In genomic region chr2:92805761-92806160, GRCm38 (mm10) we compare ENCODE assay signal across 11 mouse cellular contexts.
DNase-seq lines count a peak whose midpoint lies in the region; ATAC-seq and TF ChIP-seq lines count a peak whose summit lies in the region.
"Had no signal": no experiment of that assay in that cellular context is flagged by ENCODE, and none has a peak within 500 bp of the region (broad histone marks: within the 10 kb centered on the region; RNA-seq: fewer than 3 reads in every experiment).

No protein-coding gene starts in this region.

- no peaks in the 10 kb centered on the region for H3K27me3 ChIP-seq in ES-Bruce4 (ENCODE audit: control insufficient read depth, insufficient read depth, low read length, poor library complexity, severe bottlenecking)
- no peaks in the 10 kb centered on the region for H3K27me3 ChIP-seq in forebrain, embryonic 14.5 days (replicated peaks; ENCODE audit: control insufficient read depth, insufficient read depth, low read length)
- peaks cover 12% of the 10 kb centered on the region; the same call in 1 of the 2 replicates for H3K27me3 ChIP-seq in limb, embryonic 10.5 days (ENCODE audit: low read depth, poor library complexity, severe bottlenecking)

- TF ChIP-seq POLR2A in ES-Bruce4 (IDR thresholded peaks at IDR 0.05; ENCODE audit: insufficient read depth, low read length) = no peak

- H3K4me1 ChIP-seq in ES-Bruce4 (ENCODE audit: control insufficient read depth, insufficient read depth, low read length) (peaks cover 9% of the 10 kb centered on the region), ES-E14 (ENCODE audit: control insufficient read depth in 2 of 2, insufficient read depth in 2 of 2, low read length in 2 of 2, poor library complexity in 1 of 2) (peaks cover 0 to 19% of the 10 kb centered on the region in 2 experiments; a peak in 1 of 4 replicates)
- H3K4me1 ChIP-seq in forebrain, embryonic 14.5 days (ENCODE audit: control insufficient read depth, insufficient read depth, low read length) = peaks cover 18% of the 10 kb centered on the region
- peaks cover 51% of the 10 kb centered on the region for H3K4me1 ChIP-seq in limb, embryonic 10.5 days
- H3K4me1 ChIP-seq: liver, embryonic 12.5 days had no signal

- TF ChIP-seq EP300 in ES-Bruce4 (IDR thresholded peaks at IDR 0.05; ENCODE audit: insufficient read depth, low read depth, low read length) = 0 out of 2 replicates have a peak, but pooled peaks have one; percentile 38

- DNase-seq in ES-E14 (ENCODE audit: low read depth, low spot score) = peak; percentile 28
- no peak for DNase-seq in forebrain, embryonic 14.5 days (ENCODE audit: low spot score)
- no peak for DNase-seq in limb, embryonic 10.5 days (ENCODE audit: low spot score)
- DNase-seq in thymus, postnatal 36 days = no peak
- DNase-seq in thymus, postnatal 10 days (ENCODE audit: low spot score in 2 of 2) = no peak
- DNase-seq in urinary bladder, postnatal 25 days (ENCODE audit: low spot score) = no peak
- DNase-seq: kidney, adult 2 months; lung, postnatal 14 days had no signal

- no peak for ATAC-seq in forebrain, embryonic 14.5 days
- ATAC-seq: liver, embryonic 12.5 days had no signal

- H3K9ac ChIP-seq in ES-Bruce4 (ENCODE audit: low read depth, poor library complexity, severe bottlenecking) (no peak overlapping the region), ES-E14 (ENCODE audit: insufficient read depth, low read depth, low read length, poor library complexity, severe bottlenecking) (no peak overlapping the region)
- no peak overlapping the region for H3K9ac ChIP-seq in forebrain, embryonic 14.5 days (ENCODE audit: low read length)
- H3K9ac ChIP-seq: liver, embryonic 12.5 days had no signal

- H3K27ac ChIP-seq in ES-Bruce4 (ENCODE audit: insufficient read depth, low read length) (peak overlapping the region; percentile 34; the same call in 1 of the 2 replicates), ES-E14 (ENCODE audit: insufficient read depth, low read depth, low read length, poor library complexity, severe bottlenecking) (no peak overlapping the region)
- H3K27ac ChIP-seq in forebrain, embryonic 14.5 days (ENCODE audit: low read depth, low read length) = peak overlapping the region; percentile 85
- H3K27ac ChIP-seq in limb, embryonic 10.5 days = peak overlapping the region; percentile 7; the same call in 1 of the 2 replicates
- H3K27ac ChIP-seq: liver, embryonic 12.5 days had no signal

- H3K9me3 ChIP-seq in ES-Bruce4 (replicated peaks; ENCODE audit: control insufficient read depth, insufficient read depth, low read length, poor library complexity, severe bottlenecking) (no peaks in the 10 kb centered on the region), ES-E14 (ENCODE audit: control insufficient read depth, insufficient read depth, low read depth, low read length) (no peaks in the 10 kb centered on the region)
- H3K9me3 ChIP-seq in forebrain, embryonic 14.5 days (replicated peaks; ENCODE audit: control insufficient read depth, low read length) = no peaks in the 10 kb centered on the region
- no peaks in the 10 kb centered on the region for H3K9me3 ChIP-seq in limb, embryonic 10.5 days (replicated peaks)
- H3K9me3 ChIP-seq: G1E; liver, embryonic 12.5 days had no signal

- H3K4me3 ChIP-seq in ES-Bruce4 (ENCODE audit: low read depth, low read length) = no peak overlapping the region
- H3K4me3 ChIP-seq in ES-E14 (ENCODE audit: insufficient read depth in 1 of 2, low read depth in 1 of 2, low read length in 2 of 2, poor library complexity in 1 of 2, severe bottlenecking in 1 of 2) = no peak overlapping the region
- no peak overlapping the region for H3K4me3 ChIP-seq in forebrain, embryonic 14.5 days (ENCODE audit: low read depth, low read length)
- no peak overlapping the region for H3K4me3 ChIP-seq in limb, embryonic 10.5 days
- H3K4me3 ChIP-seq: liver, embryonic 12.5 days had no signal

- in situ Hi-C loops in ES-E14 (cut with MboI; ENCODE audit: low sequenced_read_pairs in 2 of 2, unreplicated experiment in 2 of 2) = loop anchor here (25.0 kb wide), 2 partner anchors 193 to 318 kb away; no protein-coding TSS in a partner anchor

- TF ChIP-seq CTCF in ES-Bruce4 (IDR thresholded peaks at IDR 0.05; ENCODE audit: low read depth, low read length) = no peak

- H3K4me2 ChIP-seq in forebrain, embryonic 14.5 days (ENCODE audit: low read length) = no peak overlapping the region
- H3K4me2 ChIP-seq: liver, embryonic 12.5 days had no signal

- H3K36me3 ChIP-seq in ES-Bruce4 (ENCODE audit: control insufficient read depth, insufficient read depth, low read length, poor library complexity, severe bottlenecking) = no peaks in the 10 kb centered on the region
- no peaks in the 10 kb centered on the region for H3K36me3 ChIP-seq in ES-E14 (ENCODE audit: control insufficient read depth, insufficient read depth, low read length, poor library complexity, severe bottlenecking)
- no peaks in the 10 kb centered on the region for H3K36me3 ChIP-seq in forebrain, embryonic 14.5 days (ENCODE audit: control insufficient read depth, insufficient read depth, low read length)
- no peaks in the 10 kb centered on the region for H3K36me3 ChIP-seq in limb, embryonic 10.5 days
- H3K36me3 ChIP-seq: G1E; liver, embryonic 12.5 days had no signal

- WGBS in forebrain, embryonic 14.5 days = 33% methylated on average over 4 of the region's 4 CpGs
- WGBS in limb, embryonic 10.5 days = 29% methylated on average over 4 of the region's 4 CpGs

TF ChIP-seq in ES-E14, 5 proteins besides CTCF, POLR2A, EP300 and RAD21:
- TF ChIP-seq ZNF384 (IDR thresholded peaks at IDR 0.05; ENCODE audit: low read depth, low read length) (no peak), ZC3H11A (IDR thresholded peaks at IDR 0.05; ENCODE audit: borderline replicate concordance, low read depth, low read length) (no peak), CHD2 (IDR thresholded peaks at IDR 0.05; ENCODE audit: low read depth, low read length) (no peak), HCFC1 (IDR thresholded peaks at IDR 0.05; ENCODE audit: borderline replicate concordance, insufficient read depth, low read length) (no peak), MAFK (IDR thresholded peaks at IDR 0.05; ENCODE audit: insufficient read depth, low read depth, low read length) (no peak)
